Mouse (Mus musculus) CH12.LX (cell line): ENCODE results near the gene Zfp61.

Experiments used
- CHD1 ChIP-seq: IDR thresholded peaks from 2 replicates; pipeline ENCODE4 v1.6.1; 2012; ENCODE audit warnings: low read depth, low read length, improper control_type of control experiment, inconsistent platforms
- CTCF ChIP-seq, 2 experiments: IDR thresholded peaks in 1 of 2; conservative IDR thresholded peaks in 1 of 2; 2 replicates each; pipeline ENCODE4 v1.5.1; 2011 to 2012; ENCODE audit warnings: low read depth in 2 of 2, low read length in 2 of 2, improper control_type of control experiment in 1 of 2, inconsistent platforms in 1 of 2, mild to moderate bottlenecking in 1 of 2, moderate library complexity in 1 of 2
- HCFC1 ChIP-seq: IDR thresholded peaks from 2 replicates; pipeline ENCODE4 v1.6.1; 2012; ENCODE audit warnings: low read depth, mild to moderate bottlenecking, inconsistent platforms, low read length, improper control_type of control experiment
- MAZ ChIP-seq: IDR thresholded peaks from 2 replicates; pipeline ENCODE4 v1.6.1; 2012; ENCODE audit warnings: low read depth, mild to moderate bottlenecking, inconsistent platforms, low read length, improper control_type of control experiment, moderate library complexity

- no peak for TF ChIP-seq CHD1
- no peak for TF ChIP-seq HCFC1
- no peak for TF ChIP-seq MAZ
- no peak for TF ChIP-seq CTCF (conservative IDR thresholded peaks at IDR 0.05 in 1 of 2, IDR thresholded peaks at IDR 0.05 in 1 of 2; ENCODE audit: low read depth in 2 of 2, low read length in 2 of 2)
These were observed 29.8 kb downstream of the Zfp61 start for GRCm38 (mm10) chr7:24271191-24271590.
